Mouse (Mus musculus): ENCODE measurements around the gene Pabpc1l. TPM values are rescaled to one million over a fixed set of nuclear protein-coding genes. Genes with fewer than 3 reads are reported as not detected.

Pabpc1l gene
- 1 to 10 TPM; 1.7 TPM for total RNA-seq (2021)
- long read RNA-seq = 0 reads

DNA sequence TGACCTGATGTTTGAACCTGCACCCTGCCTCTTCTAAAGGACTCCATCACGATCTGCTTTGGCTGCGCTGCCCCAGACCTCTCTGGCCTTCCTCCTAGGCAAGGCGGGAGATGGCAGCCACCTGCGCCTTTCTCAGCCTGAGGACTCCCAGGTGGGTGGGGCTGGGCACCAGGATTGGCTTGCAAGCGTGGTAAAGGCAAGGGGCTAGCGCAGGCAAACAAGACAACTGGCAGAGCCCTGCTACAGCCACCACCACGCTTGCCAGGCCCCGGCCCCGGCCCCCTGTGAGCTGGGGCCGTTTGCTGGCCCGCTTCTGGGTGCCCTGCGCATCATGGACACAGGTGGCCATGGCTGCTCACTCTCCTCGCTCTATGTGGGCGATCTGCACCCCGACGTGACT lies at the start of gene Pabpc1l:
Gene Pabpc1l, plus strand, starts transcription at position 301 of the 400 bp plus-strand sequence.
- DNase-seq (ENCODE audit: low spot score in 2 of 2) = no peak

DNA sequence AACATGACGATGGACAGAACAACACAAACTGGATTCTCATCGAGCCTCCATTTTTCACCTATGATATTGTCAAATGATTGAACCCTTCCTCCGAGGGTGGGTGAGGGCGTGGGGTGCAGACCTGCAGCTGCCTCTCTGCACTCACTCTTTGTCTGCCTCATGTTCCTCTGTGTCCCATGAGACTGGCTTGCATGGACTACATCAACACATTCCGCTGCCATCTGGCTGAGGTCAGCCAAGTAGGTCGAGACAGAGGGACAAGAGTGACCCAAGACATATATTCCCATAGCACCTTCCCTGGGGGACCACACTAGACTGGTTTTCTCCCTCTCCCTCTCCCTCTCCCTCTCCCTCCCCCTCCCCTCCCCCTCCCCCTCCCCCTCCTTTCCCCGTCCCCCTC lies 48.8 kb upstream of the Pabpc1l start:
- DNase-seq (ENCODE audit: low spot score in 2 of 2) = no peak

DNA sequence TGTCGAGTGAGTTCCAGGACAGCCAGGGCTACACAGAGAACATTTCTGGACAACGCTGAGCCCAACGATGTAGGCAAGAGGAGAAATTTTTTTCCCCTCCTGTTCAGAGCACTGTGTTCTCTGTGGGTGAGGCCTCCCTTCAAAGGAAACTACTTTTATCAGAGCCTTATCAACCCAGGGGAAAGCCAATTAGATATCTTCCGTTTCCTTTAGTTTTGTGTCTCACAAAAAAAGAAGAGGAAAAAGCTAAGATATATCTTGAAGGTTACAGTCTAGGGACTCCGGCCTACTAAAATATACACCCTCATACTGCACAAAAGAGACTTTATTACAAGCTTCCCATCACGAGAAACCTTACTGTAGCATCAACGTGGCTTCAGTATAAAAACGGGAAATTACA lies 38.0 kb upstream of the Pabpc1l start:
- DNase-seq (ENCODE audit: low spot score in 2 of 2) = no peak

GRCm38 (mm10) chr2:163992871-163993270 lies 32.4 kb upstream of the Pabpc1l start:
- DNase-seq (ENCODE audit: low spot score in 2 of 2) = no peak

GRCm38 (mm10) chr2:163994654-163994976 lies 30.6 kb upstream of the Pabpc1l start, which contains the start of gene Ywhab:
Gene Ywhab, plus strand, starts transcription at chr2:163994960.
- peak in 1 of 2 experiments; percentile 88 for DNase-seq (ENCODE audit: low spot score in 2 of 2)

- DNase-seq (ENCODE audit: low spot score in 2 of 2) = peak; percentile 43 to 92
Observed at GRCm38 (mm10) chr2:163994977-163995862, 30.0 kb upstream of the Pabpc1l start.

DNA sequence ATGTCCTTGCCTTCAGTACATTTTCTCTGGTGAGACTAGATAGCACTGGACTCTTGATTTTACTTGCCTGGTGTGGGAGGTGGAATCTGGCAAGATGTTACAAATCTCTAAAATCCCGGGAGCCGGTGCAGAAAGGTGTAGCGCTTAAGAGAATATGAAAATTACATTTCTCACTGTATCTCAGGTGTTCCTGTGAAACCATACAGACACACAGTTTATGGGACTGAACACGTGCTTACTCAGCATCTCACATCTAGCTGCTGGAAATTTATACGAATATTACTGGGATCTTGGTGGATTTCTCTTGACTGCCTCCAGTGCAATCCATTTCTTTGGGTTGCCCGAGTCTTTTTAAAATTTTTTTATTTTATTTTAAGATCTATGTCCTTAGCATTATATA lies 29.0 kb upstream of the Pabpc1l start:
- no peak for DNase-seq (ENCODE audit: low spot score in 2 of 2)

DNA sequence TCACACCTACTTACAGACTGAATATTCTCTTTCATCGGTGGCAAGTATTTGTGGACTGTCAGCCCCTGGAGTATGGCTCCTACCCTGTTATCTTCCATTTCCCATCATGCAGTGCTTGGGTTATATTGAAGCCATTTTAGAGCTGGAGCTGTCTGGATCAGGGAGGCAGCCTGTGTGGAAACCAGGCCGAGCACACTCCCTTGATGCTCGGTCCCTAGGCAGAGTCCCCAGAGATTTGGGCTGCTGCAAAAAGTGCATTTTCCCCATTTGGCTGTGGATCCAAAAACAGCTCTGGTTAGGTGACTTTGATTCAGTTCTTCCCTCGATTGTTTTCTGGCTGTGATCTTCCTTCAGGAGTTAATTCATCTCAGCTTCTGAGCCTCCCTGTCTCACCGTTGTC lies 28.4 kb upstream of the Pabpc1l start:
- no peak for DNase-seq (ENCODE audit: low spot score in 2 of 2)

- DNase-seq (ENCODE audit: low spot score in 2 of 2) = no peak
Observed at GRCm38 (mm10) chr2:163998981-163999380, 26.3 kb upstream of the Pabpc1l start.

DNA sequence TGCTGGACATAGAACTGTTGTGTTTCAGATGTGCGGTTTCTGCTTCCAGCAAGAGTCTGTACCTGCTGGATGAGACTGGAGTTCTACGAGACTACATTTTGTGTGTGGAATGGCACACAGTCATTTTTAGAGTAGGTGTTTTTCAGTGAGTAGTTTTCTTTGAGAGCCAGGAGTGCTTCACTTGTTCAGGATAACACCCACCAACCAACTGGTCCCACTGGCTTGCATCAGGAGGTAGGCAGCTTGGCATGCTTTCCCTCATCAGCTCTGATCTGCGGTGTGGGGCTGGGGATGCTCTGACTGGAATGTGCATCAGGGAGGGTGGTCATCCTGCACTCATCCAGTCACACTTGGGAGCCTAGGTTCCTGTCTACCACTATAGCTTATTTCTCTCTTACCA lies 22.6 kb upstream of the Pabpc1l start:
- DNase-seq (ENCODE audit: low spot score in 2 of 2) = no peak

- DNase-seq (ENCODE audit: low spot score in 2 of 2) = no peak
Observed at GRCm38 (mm10) chr2:164004503-164004902, 20.7 kb upstream of the Pabpc1l start.

GRCm38 (mm10) chr2:164006932-164007331 lies 18.3 kb upstream of the Pabpc1l start:
- DNase-seq (ENCODE audit: low spot score in 2 of 2) = no peak

- no peak for DNase-seq (ENCODE audit: low spot score in 2 of 2)
Observed at GRCm38 (mm10) chr2:164007547-164007946, 17.7 kb upstream of the Pabpc1l start.

DNA sequence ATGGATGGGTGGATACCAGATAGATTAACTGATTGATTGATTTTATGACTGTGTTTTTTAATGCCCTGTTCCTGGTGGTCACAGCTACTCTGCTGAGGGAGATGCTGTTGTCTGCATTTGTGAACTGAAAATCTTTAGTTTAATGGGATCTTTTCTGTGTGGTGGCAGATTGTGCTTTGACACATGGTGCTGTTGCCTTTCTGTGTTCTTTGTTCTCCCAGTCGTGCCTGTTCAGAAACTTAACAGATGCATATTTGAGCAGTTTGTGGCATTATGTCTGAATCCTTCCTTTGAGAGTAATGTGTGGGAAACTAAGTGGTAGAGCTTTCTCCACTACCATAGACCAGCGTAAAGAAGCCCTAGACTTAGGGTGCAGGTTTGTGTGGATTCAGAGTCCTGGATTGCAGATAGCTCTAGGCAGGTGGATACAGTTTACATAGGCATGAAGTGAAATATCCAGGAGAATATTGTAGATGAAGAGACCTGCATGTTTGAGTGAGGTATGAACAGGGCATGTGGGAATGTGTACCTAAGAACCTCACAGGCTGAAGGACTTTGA lies 17.2 kb upstream of the Pabpc1l start:
- no peak for DNase-seq (ENCODE audit: low spot score in 2 of 2)

- DNase-seq (ENCODE audit: low spot score in 2 of 2) = no peak
Observed at GRCm38 (mm10) chr2:164009227-164009626, 16.0 kb upstream of the Pabpc1l start.

- no peak for DNase-seq (ENCODE audit: low spot score in 2 of 2)
Observed at GRCm38 (mm10) chr2:164010496-164010895, 14.8 kb upstream of the Pabpc1l start.

- DNase-seq (ENCODE audit: low spot score in 2 of 2) = no peak
Observed at GRCm38 (mm10) chr2:164010944-164011343, 14.3 kb upstream of the Pabpc1l start.

DNA sequence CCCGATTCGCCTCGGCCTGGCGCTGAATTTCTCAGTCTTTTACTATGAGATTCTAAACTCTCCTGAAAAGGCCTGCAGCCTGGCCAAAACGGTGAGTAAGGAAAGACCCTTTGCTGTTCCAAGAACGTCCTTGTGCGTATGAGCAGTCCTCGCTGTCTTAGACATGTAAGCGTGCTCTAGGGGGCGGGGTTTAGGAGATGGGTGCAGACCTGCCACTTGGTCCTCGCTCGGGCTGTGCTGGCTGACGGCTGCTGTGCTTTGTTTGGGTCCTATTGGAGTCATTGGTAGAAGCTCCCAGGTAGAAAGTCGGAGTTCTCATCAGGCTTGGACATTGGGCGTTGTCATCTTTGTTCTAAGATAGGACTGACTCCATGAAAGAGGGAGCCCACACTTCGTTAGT lies 9.9 kb upstream of the Pabpc1l start:
- DNase-seq (ENCODE audit: low spot score in 2 of 2) = no peak

GRCm38 (mm10) chr2:164018910-164019309 lies 6.3 kb upstream of the Pabpc1l start:
- no peak for DNase-seq (ENCODE audit: low spot score in 2 of 2)

DNA sequence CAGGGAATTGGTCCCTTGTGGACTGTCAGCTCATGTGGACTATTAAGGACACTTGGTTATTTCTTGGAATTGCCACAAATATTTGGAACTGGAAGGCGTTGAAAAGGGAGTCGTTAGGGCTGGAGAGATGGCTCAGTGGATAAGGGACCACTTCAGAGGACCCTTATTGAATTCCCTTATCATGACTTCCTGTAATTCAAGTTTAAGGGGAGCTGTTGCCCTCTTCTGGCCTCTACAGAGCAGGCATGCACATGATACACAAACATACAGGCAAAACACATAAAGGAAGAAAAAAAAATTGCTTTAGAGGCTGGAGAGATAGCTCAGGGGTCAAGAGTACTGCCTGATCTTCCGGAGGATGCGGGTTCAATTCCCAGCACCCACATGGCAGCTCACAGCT lies 5.3 kb upstream of the Pabpc1l start:
- no peak for DNase-seq (ENCODE audit: low spot score in 2 of 2)

GRCm38 (mm10) chr2:164022104-164022503 lies 3.1 kb upstream of the Pabpc1l start:
- no peak for DNase-seq (ENCODE audit: low spot score in 2 of 2)

GRCm38 (mm10) chr2:164031147-164031546 lies 5.9 kb downstream of the Pabpc1l start:
- no peak for DNase-seq (ENCODE audit: low spot score in 2 of 2)

- no peak for DNase-seq (ENCODE audit: low spot score in 2 of 2)
Observed at GRCm38 (mm10) chr2:164032973-164033372, 7.7 kb downstream of the Pabpc1l start.
